Mouse (Mus musculus) ES-CJ7 (cell line): ENCODE measurements around the gene Abhd13.

ENCODE experiments used
- DNase-seq: peaks from one replicate; pipeline ENCODE4 v3.0.0; 2011; ENCODE audit warnings: low read depth, low spot score

The Abhd13 gene

DNA sequence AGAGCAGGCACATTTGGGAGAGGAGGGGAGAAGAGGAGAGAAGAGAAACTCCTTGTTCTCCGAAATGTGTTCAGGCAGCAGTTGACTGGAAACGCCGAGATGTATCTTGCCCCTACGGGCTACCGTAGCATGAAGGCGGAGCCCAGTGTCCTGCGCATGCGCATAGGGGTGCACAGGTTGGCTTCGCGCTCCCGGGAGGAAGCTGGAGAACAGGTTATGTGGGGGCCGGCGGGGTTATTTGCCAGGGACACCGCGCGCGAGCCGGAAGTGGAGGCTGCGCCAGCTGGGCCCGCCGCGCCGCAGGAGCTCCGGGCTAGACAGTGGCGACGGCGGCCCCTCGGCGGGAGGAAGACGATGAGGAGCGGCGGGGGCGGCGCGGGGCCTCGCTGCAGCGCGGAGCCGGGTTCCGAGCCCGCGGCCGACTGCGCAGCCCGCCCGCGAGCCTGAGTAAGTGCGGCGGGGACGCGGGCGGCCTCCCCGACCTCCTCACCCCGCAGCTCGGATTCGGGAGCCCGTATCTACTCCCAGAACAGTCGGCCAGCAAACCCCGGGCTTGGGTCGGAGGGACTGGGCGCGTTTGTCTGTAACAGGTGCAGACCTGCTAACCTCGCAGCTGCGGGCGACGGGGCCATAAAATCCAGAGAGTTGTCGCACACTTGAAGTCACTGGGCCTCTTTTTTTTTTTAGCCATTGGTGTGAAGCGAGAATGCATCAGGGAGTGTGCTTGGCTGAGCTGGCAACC is at the start of gene Abhd13, which contains the start of gene Lig4:
Gene Abhd13, plus strand, starts transcription at position 135 of the 742 bp plus-strand sequence.
Gene Lig4, minus strand, starts transcription at position 114 of the 742 bp plus-strand sequence.
- peak; percentile 99 for DNase-seq

- no peak for DNase-seq
These were observed 47.6 kb upstream of the Abhd13 start for GRCm38 (mm10) chr8:9929746-9930445.

DNA sequence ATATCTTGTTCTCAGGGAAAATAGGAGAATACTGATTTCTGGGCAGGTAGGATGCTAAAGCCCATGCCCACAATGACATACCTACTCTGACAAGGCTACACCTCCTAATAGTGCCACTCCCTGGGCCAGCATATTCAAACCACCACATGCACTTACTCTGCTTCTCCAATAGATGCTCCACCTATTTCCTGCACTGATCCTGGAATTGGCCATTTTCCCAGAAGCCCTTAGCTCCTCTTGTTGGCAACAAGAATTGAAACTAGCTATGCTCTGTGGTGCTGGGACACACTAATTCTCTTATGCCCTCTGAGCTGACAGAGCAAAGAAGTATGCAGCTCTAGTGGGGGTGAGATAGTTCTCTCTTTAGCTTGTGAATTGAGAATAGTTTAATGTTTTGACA is 44.8 kb upstream of the Abhd13 start:
- DNase-seq = no peak

- peak; percentile 76 for DNase-seq
These were observed 42.5 kb upstream of the Abhd13 start for GRCm38 (mm10) chr8:9934891-9935565.

- no peak for DNase-seq
These were observed 41.9 kb upstream of the Abhd13 start for GRCm38 (mm10) chr8:9935574-9935973.

DNA sequence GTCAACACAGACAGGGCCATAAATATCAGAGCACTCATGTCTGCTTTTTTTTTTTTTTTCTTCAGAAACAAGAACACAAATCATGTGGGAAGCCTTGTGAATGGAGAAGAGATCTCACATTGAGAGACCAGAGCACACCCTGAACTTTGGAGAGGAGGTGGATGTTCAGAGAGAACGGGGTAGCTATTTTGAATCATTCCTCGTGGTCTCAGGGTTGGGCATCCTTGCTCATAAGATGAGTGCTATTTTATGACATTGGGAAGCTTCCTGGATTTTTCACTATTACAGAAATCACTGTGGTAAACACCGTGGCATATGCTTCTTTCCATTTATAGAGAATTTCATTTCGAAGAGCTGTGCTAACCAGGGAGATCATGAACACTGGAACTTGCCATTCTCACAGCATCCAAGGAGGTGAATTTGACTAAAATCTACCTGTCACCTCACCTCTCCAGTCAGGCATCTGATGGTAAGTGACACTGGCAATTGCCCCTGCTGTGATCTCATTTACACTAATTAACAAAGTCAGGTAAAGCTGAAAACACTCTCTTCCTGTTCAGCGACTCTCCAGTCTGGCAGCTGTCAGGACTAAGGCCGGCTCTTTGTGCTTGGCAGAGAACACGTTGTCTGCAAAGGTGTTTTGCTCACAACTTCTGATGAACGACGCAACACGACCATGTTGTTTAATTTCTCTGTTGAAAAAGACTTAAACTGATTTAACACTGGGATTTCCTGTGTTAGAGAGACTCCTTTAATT is 28.2 kb upstream of the Abhd13 start:
- DNase-seq = no peak

GRCm38 (mm10) chr8:9958338-9958737 is 19.2 kb upstream of the Abhd13 start:
- no peak for DNase-seq

GRCm38 (mm10) chr8:9959919-9960318 is 17.6 kb upstream of the Abhd13 start:
- DNase-seq = no peak

DNA sequence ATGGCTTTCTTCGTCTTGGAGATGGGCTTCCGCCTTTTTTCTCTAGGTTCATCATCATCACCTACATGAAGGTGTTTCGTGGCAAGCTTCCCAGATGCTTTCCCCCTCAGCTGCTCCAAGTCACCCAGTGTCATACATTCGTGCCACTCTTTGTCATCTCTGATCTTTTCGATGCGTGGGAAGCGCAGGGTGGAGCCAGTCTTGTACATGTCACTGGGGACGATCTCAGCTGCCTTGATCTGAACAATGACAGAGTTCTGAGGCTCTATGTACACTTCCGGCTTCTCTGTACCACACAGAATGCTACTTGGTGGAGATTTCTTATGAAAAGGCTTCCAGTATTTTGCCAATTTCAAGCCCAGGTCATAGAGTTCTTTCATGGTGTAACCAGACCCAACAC is 5.6 kb upstream of the Abhd13 start:
- DNase-seq = no peak

DNA sequence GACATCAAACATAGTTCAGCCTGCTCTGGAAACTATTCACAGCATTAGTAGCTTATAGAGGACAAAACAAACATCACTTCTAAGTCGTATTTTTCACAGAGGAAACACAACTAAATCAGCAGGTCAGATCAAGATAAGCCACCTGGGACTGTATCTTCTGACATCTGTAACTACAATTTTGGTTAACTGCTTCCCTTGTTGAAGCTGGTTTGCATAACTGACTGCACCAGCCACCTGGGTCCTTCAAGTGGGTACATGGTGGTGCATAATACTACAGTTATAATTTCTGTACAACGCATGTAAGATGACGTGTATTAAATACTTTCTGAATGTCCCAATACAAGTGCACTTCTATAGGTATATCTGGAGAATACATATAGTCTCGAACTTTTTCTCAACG is 2.2 kb upstream of the Abhd13 start:
- no peak for DNase-seq

- peak; percentile 99 for DNase-seq
These were observed 1.5 kb upstream of the Abhd13 start for GRCm38 (mm10) chr8:9975898-9976611.

DNA sequence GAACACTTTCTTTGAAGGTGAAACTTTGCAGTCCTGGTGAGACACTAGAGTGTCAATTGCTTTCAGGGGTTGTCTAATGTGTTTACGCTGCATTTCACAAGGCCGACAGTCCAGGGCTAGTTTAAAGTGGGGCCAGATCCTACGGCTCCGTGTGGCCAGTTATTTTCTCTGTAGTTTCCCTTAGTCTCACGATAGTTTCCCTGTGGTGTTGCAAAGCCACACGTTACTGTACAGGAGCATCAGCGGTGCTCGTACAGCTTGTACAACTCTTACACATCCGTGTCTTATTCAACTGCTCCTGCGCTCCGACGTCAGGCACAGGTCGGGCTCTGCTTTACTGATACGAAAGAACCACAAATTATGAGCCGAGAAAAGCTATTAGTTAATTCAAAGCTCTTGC is 491 bp upstream of the Abhd13 start:
- peak; percentile 44 for DNase-seq

DNA sequence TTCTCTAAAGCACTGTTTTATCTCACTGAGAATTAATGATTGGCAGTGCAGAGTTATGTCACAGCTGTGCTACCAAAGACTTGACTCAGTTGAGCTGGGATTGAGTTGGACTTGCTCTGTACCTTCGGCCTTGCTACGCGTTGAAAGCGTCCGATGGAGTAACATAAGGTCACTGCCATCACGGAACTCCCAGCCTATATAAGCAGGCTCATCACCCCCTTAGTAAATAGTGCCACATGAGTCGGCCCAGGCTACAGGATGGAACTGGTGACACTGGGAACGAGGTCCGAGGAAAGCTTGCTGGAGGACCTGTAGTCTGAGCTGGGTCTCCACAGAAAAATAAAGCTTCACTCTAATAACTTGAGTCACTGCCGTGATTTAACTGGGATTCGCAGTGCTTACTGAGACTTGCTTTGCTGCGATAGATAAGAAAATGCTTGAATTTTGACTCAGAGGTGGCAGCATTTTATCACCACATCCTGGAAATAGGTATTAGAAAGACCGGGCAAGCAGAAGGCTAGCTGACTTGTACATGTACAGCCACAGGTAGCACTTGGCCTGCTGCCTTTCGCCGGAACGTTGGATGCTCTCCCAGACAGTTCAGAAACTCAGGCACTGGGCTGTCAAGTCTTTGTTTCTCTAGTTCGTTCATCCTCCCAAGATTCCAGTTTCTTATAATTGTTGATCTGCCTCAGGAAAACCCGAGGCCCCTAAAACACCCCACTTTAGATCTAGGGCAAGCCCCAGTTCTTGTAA is 1.1 kb downstream of the Abhd13 start:
- DNase-seq = no peak

DNA sequence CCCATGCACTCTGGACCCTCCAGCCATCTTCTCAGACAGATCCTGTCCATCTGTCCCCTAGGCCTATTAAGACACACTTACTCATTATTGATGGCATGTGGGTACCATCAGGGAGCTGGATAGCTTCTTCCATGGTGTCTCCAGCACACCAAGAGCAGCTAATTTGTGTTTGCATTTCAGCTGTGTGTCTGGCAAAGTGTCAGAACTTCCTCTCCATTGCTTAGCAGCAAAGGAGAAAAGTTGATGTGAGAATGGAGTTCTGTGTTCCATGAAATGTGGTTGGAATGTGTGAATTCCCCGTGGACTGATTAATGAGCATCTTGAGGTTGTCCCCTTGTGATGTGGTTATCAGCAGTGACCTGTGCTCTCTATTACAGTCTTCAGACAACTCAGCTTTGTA is 2.2 kb downstream of the Abhd13 start:
- no peak for DNase-seq

DNA sequence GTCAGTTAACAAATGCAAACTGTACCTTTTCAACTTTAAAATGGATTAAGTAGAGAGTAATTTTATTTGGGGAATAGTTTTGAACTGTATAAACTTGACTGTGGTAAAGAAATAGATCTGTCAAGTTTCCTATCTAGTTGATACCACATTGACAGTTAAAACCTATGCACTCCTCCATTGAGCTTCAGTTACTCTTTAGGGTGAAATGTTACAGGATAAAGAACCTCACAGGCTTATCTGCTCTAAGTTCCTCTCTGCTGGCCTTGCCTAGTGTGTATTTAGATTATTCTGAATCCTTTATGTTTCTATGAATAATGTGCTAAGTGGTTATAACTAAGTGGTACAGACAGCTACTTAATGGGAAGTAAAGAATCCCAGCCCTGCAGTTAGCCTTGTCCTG is 2.7 kb downstream of the Abhd13 start:
- no peak for DNase-seq

DNA sequence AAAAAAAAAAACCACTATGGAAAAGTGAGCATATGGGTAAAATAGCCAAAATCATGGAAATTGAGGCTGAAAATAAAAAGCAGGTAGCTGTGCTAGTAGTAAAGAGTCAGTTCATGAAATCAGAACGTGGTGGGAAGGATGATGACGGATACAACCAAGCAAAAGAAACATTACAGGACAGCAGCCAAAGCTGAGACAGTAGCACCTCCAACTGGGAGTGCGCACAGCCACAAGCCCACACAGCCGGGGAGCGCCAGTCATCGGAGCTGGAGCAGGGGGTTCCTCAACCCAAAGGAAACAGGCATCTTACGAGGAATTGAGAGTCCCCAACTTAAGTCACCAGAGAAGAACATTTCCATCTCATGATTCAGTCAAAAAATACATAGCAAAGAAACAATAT is 26.6 kb downstream of the Abhd13 start:
- no peak for DNase-seq

DNA sequence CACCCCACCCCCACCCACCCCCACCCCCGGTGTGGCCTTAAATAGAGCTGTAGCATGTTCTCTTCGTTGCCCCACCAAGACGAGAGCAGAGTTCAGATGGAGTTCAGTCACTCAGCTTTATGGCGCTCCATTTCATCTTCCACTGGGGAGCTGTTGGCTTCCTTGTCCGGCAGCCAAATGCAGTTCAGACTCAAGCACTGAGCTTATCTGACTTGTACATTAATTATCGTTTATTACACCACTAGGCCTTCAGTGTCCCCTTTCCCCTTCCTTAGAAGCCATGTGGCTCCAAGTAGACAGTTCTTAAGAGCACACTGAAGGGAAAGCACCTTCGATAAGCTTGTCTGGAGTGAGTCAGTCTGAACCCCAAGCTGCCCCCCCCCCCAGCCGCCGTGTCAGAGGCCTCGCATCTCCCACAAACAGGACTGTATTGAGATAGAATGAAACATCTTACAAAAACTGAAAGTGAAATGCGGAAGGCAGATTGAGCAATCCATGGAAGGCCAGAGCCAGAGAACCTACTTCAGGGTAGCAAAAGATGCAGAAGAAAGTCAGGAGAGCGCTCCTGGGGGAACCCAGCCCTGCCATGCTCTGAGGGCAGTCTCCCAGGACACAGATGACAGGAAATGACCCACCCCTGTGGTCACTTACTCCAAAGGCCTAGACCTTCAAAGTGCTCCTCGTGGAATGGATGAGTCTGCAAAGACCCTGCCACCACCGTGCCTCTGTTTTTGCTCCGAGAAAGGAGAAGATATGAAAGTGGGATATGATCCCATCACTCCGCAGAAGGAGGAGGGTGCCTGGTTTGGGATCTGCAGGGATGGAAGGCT is 28.9 kb downstream of the Abhd13 start, which contains the start of gene Tnfsf13b:
Gene Tnfsf13b, plus strand, starts transcription at position 312 of the 830 bp plus-strand sequence.
- no peak for DNase-seq

DNA sequence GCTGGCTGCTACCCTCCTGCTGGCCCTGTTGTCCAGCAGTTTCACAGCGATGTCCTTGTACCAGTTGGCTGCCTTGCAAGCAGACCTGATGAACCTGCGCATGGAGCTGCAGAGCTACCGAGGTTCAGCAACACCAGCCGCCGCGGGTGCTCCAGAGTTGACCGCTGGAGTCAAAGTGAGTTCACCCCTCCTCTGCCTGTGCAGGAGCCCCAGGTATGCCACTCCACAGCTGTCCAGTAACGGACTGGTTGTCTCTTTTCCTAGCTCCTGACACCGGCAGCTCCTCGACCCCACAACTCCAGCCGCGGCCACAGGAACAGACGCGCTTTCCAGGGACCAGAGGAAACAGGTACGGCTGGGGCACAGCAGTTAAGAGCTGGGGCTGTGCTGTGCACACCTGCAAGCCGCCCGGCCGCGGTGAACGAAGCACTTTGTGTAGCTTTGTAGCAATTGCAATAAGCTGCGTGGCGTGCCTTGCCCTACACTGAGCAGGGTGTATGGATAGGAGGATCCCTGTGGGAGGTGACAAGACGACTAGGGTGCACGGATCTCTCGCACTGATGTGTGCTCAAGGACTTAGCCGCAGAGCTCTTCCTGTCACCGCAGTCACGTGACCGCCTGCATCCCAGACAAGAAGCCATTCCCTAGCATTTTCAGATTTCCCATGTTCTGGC is 29.6 kb downstream of the Abhd13 start:
- peak; percentile 80 for DNase-seq

DNA sequence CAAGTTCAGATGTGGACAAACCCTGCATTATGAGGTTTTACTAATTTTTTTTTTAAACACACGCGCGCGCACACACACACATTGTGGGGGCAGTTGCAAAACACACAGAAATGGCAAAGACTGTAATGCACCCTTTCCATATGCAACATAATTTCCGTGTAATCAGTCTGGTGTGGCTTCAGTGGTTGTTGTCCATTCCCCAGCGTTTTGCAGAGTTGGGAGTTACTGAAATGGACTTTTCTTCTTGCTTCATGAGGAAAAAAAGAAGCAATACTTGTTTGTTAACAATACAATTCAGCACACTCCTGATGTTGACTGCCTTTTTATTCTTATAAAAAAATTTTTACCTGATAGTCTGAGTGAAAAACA is 30.1 kb downstream of the Abhd13 start:
- DNase-seq = no peak
